Mouse (Mus musculus) limb, embryonic 10.5 days (tissue): ENCODE results near the gene Dennd5b. TPM values are rescaled to one million over a fixed set of nuclear protein-coding genes. Genes with fewer than 3 reads are reported as not detected.

ENCODE experiments used
- DNase-seq: peaks from one replicate; pipeline ENCODE4 v3.0.0-alpha.2; 2017; ENCODE audit warnings: low spot score
- H3K27ac ChIP-seq: fragments of 300-500 bp; sonication (generic); 2 replicates; pipeline ENCODE4 v1.5.1; 2016; ENCODE audit warnings: mild to moderate bottlenecking
- H3K27me3 ChIP-seq: fragments of 300-500 bp; sonication (generic); 2 replicates; pipeline ENCODE4 v1.6.1; 2016; ENCODE audit warnings: low read depth, mild to moderate bottlenecking; ENCODE audit not compliant: poor library complexity, severe bottlenecking
- H3K36me3 ChIP-seq: fragments of 300-500 bp; sonication (generic); 2 replicates; pipeline ENCODE4 v1.6.1; 2016; ENCODE audit warnings: mild to moderate bottlenecking, moderate library complexity
- H3K4me1 ChIP-seq: fragments of 300-500 bp; sonication (generic); 2 replicates; pipeline ENCODE4 v1.6.1; 2016
- H3K4me3 ChIP-seq: fragments of 300-500 bp; sonication (generic); 2 replicates; pipeline ENCODE4 v1.5.1; 2016; ENCODE audit warnings: mild to moderate bottlenecking, moderate library complexity
- H3K9me3 ChIP-seq: fragments of 300-500 bp; sonication (generic); replicated peaks from 2 replicates; pipeline ENCODE4 v1.6.1; 2016; ENCODE audit warnings: mild to moderate bottlenecking
- WGBS: fragments of 180-500 bp; shearing (Covaris S2); methylation state at CpG from one replicate; pipeline ENCODE4 v1.1.7; 2016; 5-methylcytosine and 5-hydroxymethylcytosine counted together
- polyA plus RNA-seq: library from polyadenylated mRNA; unstranded; fragments of >200 nt; fragmentation: Nextera tagmentation; extraction: Ambion mirVana; gene quantifications from 2 replicates; pipeline ENCODE4 v1.2.1, GENCODE M21; 2016

Dennd5b gene
- polyA plus RNA-seq = 7.6 and 8.7 TPM in 2 replicates

GRCm38 (mm10) chr6:149101076-149101942 is at the start of gene Dennd5b:
TSS of gene Dennd5b (minus strand) at chr6:149101680.
- WGBS = under 1% methylated on average over 124 of the region's 124 CpGs
- H3K4me3 ChIP-seq = peak within 1 kb of the TSS; percentile 83
- H3K9me3 ChIP-seq = no peaks in the 10 kb centered on the region
- peak; percentile 80 for DNase-seq
- H3K27me3 ChIP-seq = no peaks in the 10 kb centered on the region
- H3K36me3 ChIP-seq = no peaks in the 10 kb centered on the region
- H3K4me1 ChIP-seq = peaks cover 7% of the 10 kb centered on the region; the same call in 1 of the 2 replicates
- H3K27ac ChIP-seq = peak within 1 kb of the TSS; percentile 93

DNA sequence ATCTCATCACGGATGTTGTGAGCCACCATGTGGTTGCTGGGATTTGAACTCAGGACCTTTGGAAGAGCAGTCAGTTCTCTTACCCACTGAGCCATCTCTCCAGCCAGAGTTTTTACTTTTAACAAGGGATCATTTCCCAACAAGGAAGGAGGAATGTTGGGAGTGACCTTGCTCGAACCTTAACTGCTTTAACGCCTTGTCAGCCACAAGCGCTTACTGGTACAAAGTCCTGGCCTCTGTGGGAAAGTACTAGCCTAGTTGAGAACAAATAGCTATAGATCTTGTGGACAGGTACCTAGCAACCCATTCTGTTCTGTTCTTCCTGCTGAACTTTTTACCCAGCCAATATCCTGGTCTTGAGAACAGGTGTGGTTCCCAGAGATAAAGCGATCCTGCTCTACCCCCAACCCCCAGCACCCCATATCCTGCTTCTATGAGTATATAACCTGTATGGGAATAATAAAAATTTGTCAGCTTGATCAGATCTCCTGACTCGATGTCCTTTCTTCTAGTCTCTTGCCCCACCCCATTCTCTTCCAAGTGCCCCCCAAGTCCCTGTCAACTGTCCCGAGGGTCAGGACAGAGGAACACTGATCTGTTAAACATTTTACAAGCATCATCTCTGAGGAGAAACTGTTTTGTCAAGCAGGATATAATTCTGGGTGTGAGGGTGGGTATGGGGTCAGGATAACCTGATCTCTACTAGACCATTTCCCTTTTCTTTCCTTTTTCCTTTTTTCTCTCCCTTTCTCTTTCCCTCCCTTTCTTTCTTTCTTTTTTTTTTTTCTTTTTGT is 47.2 kb upstream of the Dennd5b start:
- Histone ChIP-seq H3K27me3 (no peaks in the 10 kb centered on the region), H3K4me1 (peaks cover 2% of the 10 kb centered on the region; the same call in 1 of the 2 replicates), H3K4me3 (no peak overlapping the region), H3K9me3 (no peaks in the 10 kb centered on the region), H3K27ac (no peak overlapping the region), H3K36me3 (peaks cover 57% of the 10 kb centered on the region)
- WGBS = 79% methylated on average over 7 of the region's 7 CpGs
- DNase-seq = no peak

DNA sequence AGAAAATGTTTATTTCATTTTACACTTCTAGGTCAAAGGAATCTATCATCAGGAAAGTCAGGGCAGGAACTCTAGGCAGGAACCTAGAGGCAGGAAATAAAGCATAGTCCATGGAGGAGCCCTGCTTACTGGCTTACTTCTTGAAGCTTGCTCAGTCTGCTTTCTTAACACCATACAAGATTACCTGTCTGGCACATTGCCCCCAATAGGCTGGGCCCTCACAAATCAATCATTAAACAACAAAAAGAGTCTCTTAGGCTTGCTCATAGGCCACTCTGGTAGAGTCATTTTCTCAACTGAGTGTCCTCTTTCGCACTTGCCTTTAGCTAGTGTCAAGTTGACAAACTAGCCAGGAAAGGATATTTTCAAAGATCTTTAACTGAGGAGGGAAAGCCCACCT is 43.7 kb upstream of the Dennd5b start:
- H3K4me1 ChIP-seq = peaks cover 8% of the 10 kb centered on the region
- no peak overlapping the region for H3K27ac ChIP-seq
- WGBS = 98% methylated on average over 1 of the region's 1 CpGs
- H3K36me3 ChIP-seq = peaks cover 47% of the 10 kb centered on the region
- no peak overlapping the region for H3K4me3 ChIP-seq
- no peak for DNase-seq
- no peaks in the 10 kb centered on the region for H3K9me3 ChIP-seq
- H3K27me3 ChIP-seq = no peaks in the 10 kb centered on the region

DNA sequence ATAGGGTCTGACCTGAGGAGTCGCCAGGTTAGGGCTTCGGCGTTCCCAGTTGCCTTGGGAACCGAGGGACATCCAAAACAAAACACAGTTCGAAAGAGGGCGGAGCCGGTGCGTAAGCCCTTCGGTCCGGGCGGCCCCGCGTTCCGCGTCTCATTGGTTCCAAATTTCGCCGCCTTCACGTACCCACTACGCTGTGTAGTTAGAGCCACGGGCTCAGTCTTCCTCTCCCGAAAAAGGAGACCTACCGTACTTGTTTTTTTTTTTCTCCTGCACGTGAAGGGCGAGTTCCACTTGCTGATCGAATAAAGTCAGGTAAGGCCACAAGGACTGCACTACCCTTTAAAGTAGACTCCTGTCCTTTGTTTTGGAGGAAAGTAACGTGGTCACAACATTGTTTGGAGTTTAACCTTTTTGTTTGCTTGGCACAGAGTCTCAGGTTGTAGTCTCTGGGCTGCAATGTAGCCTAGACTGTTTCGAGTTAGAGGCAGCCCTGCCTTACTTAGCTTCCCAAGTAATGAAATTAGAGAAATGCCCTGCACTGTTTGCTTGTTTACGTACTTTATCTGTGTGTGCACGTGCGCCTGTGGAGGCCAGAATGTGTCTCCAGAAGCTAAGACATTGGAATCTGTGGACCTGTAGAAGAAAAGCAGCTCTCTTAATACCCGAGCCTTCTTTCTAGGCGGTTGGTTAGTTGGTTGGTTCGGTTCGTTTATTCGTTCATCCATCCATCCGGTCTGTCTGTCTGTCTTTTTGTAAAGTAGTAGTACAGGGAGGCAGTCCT is 40.1 kb upstream of the Dennd5b start:
- Histone ChIP-seq H3K27me3 (no peaks in the 10 kb centered on the region), H3K9me3 (no peaks in the 10 kb centered on the region), H3K27ac (peak overlapping the region; percentile 89), H3K4me3 (peak overlapping the region; percentile 61), H3K4me1 (peaks cover 8% of the 10 kb centered on the region), H3K36me3 (peaks cover 30% of the 10 kb centered on the region)
- 10% methylated on average over 36 of the region's 36 CpGs for WGBS
- peak; percentile 91 for DNase-seq

- 88% methylated on average over 1 of the region's 1 CpGs for WGBS
These were observed 38.0 kb upstream of the Dennd5b start, which contains the start of gene Etfbkmt for GRCm38 (mm10) chr6:149139471-149139870. TSS of gene Etfbkmt (plus strand) at chr6:149139849.

GRCm38 (mm10) chr6:149139011-149139410 is 37.5 kb upstream of the Dennd5b start:
- H3K36me3 ChIP-seq = peaks cover 9% of the 10 kb centered on the region
- no peaks in the 10 kb centered on the region for H3K27me3 ChIP-seq
- no peak for DNase-seq
- no peak overlapping the region for H3K4me3 ChIP-seq
- no peak overlapping the region for H3K27ac ChIP-seq
- no peaks in the 10 kb centered on the region for H3K9me3 ChIP-seq
- H3K4me1 ChIP-seq = peaks cover 19% of the 10 kb centered on the region
- 93% methylated on average over 3 of the region's 3 CpGs for WGBS

More at GRCm38 (mm10) chr6:149139471-149139870, 38.0 kb upstream of the Dennd5b start, which contains the start of gene Etfbkmt:
- no peak for DNase-seq
- H3K27me3 ChIP-seq = no peaks in the 10 kb centered on the region
- no peak within 1 kb of the TSS for H3K27ac ChIP-seq
- no peaks in the 10 kb centered on the region for H3K9me3 ChIP-seq
- peaks cover 14% of the 10 kb centered on the region for H3K36me3 ChIP-seq
- H3K4me3 ChIP-seq = no peak within 1 kb of the TSS
- H3K4me1 ChIP-seq = peaks cover 14% of the 10 kb centered on the region

- peaks cover 4% of the 10 kb centered on the region; the same call in 1 of the 2 replicates for H3K36me3 ChIP-seq
- WGBS = 54% methylated on average over 2 of the region's 2 CpGs
- H3K4me1 ChIP-seq = peaks cover 20% of the 10 kb centered on the region
- no peak for DNase-seq
- no peaks in the 10 kb centered on the region for H3K9me3 ChIP-seq
- H3K27ac ChIP-seq = no peak overlapping the region
- no peaks in the 10 kb centered on the region for H3K27me3 ChIP-seq
- H3K4me3 ChIP-seq = no peak overlapping the region
These were observed 36.5 kb upstream of the Dennd5b start for GRCm38 (mm10) chr6:149137936-149138335.

DNA sequence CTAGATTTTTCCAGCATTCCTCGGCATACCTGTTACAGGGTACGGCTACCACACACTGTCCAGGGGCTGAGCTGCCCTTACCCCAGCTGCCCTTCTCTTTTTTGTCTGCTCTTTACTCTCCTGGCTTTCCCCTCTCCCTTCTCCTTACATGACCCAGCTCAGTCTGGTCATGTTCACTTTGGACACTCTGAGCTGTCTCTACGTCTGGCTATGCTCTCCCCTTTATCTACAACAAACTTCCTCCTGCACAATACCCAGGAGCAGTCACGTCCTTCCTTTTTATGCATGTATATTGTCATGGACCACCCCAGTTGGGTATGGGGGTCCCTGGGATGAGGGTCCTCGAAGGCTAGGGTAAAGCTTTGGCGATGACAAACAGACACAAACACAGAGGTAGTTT is 34.2 kb upstream of the Dennd5b start:
- Histone ChIP-seq H3K4me1 (peaks cover 12% of the 10 kb centered on the region), H3K36me3 (no peaks in the 10 kb centered on the region), H3K27me3 (no peaks in the 10 kb centered on the region), H3K27ac (no peak overlapping the region), H3K9me3 (no peaks in the 10 kb centered on the region), H3K4me3 (no peak overlapping the region)
- WGBS = 69% methylated on average over 6 of the region's 6 CpGs
- no peak for DNase-seq

GRCm38 (mm10) chr6:149134391-149135150 is 33.1 kb upstream of the Dennd5b start:
- H3K4me1 ChIP-seq = peaks cover 12% of the 10 kb centered on the region
- H3K27me3 ChIP-seq = no peaks in the 10 kb centered on the region
- no peak for DNase-seq
- no peaks in the 10 kb centered on the region for H3K9me3 ChIP-seq
- no peak overlapping the region for H3K4me3 ChIP-seq
- H3K27ac ChIP-seq = no peak overlapping the region
- WGBS = 5% methylated on average over 5 of the region's 5 CpGs
- no peaks in the 10 kb centered on the region for H3K36me3 ChIP-seq

DNA sequence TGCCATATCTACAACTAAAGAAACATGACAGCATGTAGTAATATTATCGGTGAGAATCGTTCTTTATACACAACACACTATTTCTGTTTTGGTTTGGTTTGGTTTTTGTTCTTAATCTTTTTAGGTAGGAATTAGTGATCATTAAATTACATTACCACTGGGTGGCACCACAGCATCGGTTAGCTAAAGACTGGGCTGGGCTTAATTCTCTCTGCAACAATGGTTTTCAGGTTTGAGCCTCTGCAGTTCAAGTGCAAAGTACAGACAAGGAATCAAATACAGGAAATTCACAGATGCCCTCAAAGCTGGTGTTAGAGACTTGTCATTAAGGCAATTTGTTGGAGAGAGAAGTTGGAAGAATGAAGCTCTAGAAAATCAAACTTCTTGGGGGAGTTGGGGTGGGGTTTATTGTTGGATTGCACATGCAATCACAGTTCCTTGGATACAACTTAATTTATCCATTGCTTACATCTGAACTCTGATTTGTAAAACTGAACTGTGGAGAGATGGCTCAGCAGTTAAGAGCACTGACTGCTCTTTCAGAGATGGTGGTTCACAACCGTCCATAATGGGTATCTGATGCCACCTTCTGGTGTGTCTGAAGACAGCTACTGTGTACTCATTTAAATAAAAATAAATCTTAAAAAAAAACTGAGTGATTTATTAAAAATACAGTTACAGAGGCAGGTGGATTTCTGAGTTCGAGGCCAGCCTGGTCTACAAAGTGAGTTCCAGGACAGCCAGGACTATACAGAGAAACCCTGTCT is 31.0 kb upstream of the Dennd5b start:
- H3K9me3 ChIP-seq = no peaks in the 10 kb centered on the region
- no peak overlapping the region for H3K4me3 ChIP-seq
- WGBS = 30% methylated on average over 5 of the region's 5 CpGs
- H3K27ac ChIP-seq = no peak overlapping the region
- no peak for DNase-seq
- no peaks in the 10 kb centered on the region for H3K27me3 ChIP-seq
- no peaks in the 10 kb centered on the region for H3K36me3 ChIP-seq
- H3K4me1 ChIP-seq = peaks cover 12% of the 10 kb centered on the region

- Histone ChIP-seq H3K4me1 (peaks cover 12% of the 10 kb centered on the region), H3K36me3 (no peaks in the 10 kb centered on the region), H3K9me3 (no peaks in the 10 kb centered on the region), H3K27ac (no peak overlapping the region), H3K4me3 (no peak overlapping the region), H3K27me3 (no peaks in the 10 kb centered on the region)
- no peak for DNase-seq
- WGBS = 34% methylated on average over 3 of the region's 3 CpGs
These were observed 29.6 kb upstream of the Dennd5b start for GRCm38 (mm10) chr6:149131111-149131510.
